Mouse (Mus musculus) kidney, adult 2 months (tissue): ENCODE measurements around the gene Bcl9.

Experiments used
- CTCF ChIP-seq: fragments of 200-500 bp; conservative IDR thresholded peaks from 2 replicates; pipeline ENCODE4 v1.5.1; 2011; ENCODE audit warnings: low read depth, mild to moderate bottlenecking, control low read depth, low read length, moderate library complexity, mixed read lengths; ENCODE audit not compliant: insufficient read depth, insufficient read length
- POLR2A ChIP-seq: fragments of 200-500 bp; IDR thresholded peaks from one replicate; pipeline ENCODE4 v1.6.1; 2011; ENCODE audit warnings: low read depth, low read length, control low read depth

DNA sequence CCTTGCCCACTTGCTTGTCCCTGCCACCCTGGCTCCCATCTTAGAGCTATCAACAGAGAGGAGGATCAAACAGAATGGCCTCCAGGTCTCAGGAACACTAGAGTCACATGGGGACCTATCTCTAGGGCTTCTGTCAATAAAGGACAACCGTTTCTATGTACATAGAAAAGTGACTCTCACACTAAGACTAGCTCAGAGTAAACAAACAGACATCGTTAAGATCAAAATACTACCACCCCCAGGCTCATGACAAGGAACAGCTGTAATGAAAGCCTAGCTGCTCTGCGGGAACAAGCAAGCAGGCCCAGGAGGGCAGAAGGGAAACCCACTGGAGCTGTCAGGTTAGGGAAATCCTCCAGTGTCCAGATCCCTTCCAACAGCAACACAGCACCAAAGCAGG, 82.2 kb downstream of the Bcl9 start:
- no peak for TF ChIP-seq POLR2A
- no peak for TF ChIP-seq CTCF
